Mouse (Mus musculus) brain, embryonic 18.5 days (tissue): ENCODE measurements at regions not wholly inside any gene's neighbourhood (a gene's known extent, or its start where the extent isn't known, plus 50 kb on each side); places are given as distances from the start of the nearest gene placed in this dataset.
A peak's percentile ranks its signal among the peaks of the same experiment; 100 is the strongest.
"Not testable (repeated sequence)": the region's sequence is repeated elsewhere in the genome, so short reads cannot be mapped to it uniquely, and the experiment has no call there.

Experiments used
- DNase-seq: peaks from one replicate; pipeline ENCODE4 v3.0.0-alpha.2; 2012; ENCODE audit warnings: low read depth, low spot score

GRCm38 (mm10) chr12:63805458-63805857, 669.0 kb downstream of the Fscb start:
- no peak for DNase-seq

- peak; percentile 54 for DNase-seq
Observed at GRCm38 (mm10) chr12:63804008-63804407, 670.5 kb downstream of the Fscb start.

GRCm38 (mm10) chr12:63791667-63792066, 682.8 kb downstream of the Fscb start:
- no peak for DNase-seq

- DNase-seq, result no peak
Observed at GRCm38 (mm10) chr12:63777874-63778273, 696.6 kb downstream of the Fscb start.

GRCm38 (mm10) chr12:63761073-63761472, 713.4 kb downstream of the Fscb start:
- DNase-seq, result not testable (repeated sequence)
